Mouse (Mus musculus) cortical plate, adult 2 months (tissue): Measurements from ENCODE around the gene Trp53bp2.

Source experiments
- CTCF ChIP-seq: fragments of 200-500 bp; IDR thresholded peaks from 2 replicates; pipeline ENCODE4 v1.5.1; 2011; ENCODE audit warnings: mild to moderate bottlenecking, control low read depth, low read length; ENCODE audit not compliant: insufficient read depth; ENCODE audit errors: extremely low read depth
- POLR2A ChIP-seq: fragments of 200-500 bp; IDR thresholded peaks from 2 replicates; pipeline ENCODE4 v1.6.1; 2011; ENCODE audit warnings: mild to moderate bottlenecking, low read length, control low read depth; ENCODE audit not compliant: insufficient read depth; ENCODE audit errors: extremely low read depth

DNA sequence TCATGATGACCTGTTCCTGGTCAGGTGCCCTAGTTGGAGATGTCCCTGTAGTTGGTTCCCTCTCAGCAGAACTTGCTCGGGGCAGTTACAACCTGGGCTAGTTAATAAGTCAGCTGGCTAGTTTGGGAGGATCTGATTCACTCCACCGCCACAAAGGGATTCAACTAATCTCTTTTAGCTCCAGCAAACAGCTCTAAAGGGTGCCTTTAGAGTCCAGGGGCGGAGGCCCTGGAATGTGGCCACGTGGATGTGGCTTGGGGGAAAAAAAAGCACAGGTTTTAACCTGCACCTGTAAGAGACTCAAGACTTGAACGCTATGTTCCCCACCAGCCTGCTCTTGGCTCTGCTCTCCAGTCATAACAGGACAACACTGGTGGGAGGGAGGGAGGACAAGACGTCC lies 87.7 kb downstream of the Trp53bp2 start:
- TF ChIP-seq POLR2A (no peak), CTCF (no peak)
